Comparison of ENCODE assay signal across 23 mouse cellular contexts in the genomic region with DNA sequence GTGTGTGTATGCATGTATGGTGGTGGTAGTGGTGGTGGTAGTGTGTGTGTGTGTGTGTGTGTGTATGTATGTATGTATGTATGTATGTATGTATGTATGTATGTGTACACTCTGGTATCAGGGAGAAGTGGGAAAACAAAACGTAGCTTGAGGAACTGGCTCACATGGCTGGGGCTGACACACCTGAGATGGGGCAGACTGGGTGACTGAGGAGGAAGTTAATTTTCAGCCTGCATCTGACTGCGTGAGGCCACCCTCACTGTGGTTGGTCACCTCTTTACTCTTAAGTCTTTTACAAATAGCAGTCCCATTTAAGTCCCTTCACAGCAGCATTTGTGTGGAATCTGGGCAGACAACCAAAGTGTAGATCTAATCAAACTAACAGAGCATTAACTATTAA. TPM values are rescaled to one million over a fixed set of nuclear protein-coding genes. Genes with fewer than 3 reads are reported as not detected.
"Had no signal": no experiment of that assay in that cellular context is flagged by ENCODE, and none has a peak within 500 bp of the region (broad histone marks: within the 10 kb centered on the region; RNA-seq: fewer than 3 reads in every experiment).

No protein-coding gene starts in this region.

- H3K27ac ChIP-seq: left cerebral cortex, adult 2 months; liver, embryonic 13.5 days; midbrain, embryonic 12.5 days; midbrain, embryonic 15.5 days; neural tube, embryonic 13.5 days had no signal

- ATAC-seq: midbrain, embryonic 15.5 days had no signal

- DNase-seq: kidney, adult 18-20 months; kidney, adult 9 months; kidney, postnatal 25 days; layer of hippocampus, postnatal 36 days; liver, embryonic 13.5 days; lung, embryonic 14.5 days; lung, postnatal 36 days; retina, postnatal 1 day; right cerebral cortex, postnatal 25 days; thymus, adult 18-20 months; thymus, postnatal 36 days had no signal

- H3K9ac ChIP-seq: liver, embryonic 13.5 days; lung, embryonic 14.5 days; midbrain, embryonic 12.5 days; midbrain, embryonic 15.5 days; neural tube, embryonic 13.5 days had no signal

- H3K4me2 ChIP-seq: liver, embryonic 13.5 days; lung, embryonic 14.5 days; midbrain, embryonic 12.5 days; midbrain, embryonic 15.5 days; neural tube, embryonic 13.5 days had no signal

- H3K27me3 ChIP-seq: liver, embryonic 13.5 days; midbrain, embryonic 12.5 days; midbrain, embryonic 15.5 days; neural tube, embryonic 13.5 days had no signal

- H3K4me3 ChIP-seq: left cerebral cortex, adult 2 months; liver, embryonic 13.5 days; midbrain, embryonic 12.5 days; midbrain, embryonic 15.5 days; myocyte; neural tube, embryonic 13.5 days had no signal

- H3K9me3 ChIP-seq: liver, embryonic 13.5 days; midbrain, embryonic 12.5 days; midbrain, embryonic 15.5 days; neural tube, embryonic 13.5 days had no signal

- H3K4me1 ChIP-seq: liver, embryonic 13.5 days had no signal

- H3K36me3 ChIP-seq: liver, embryonic 13.5 days; midbrain, embryonic 12.5 days; midbrain, embryonic 15.5 days; neural tube, embryonic 13.5 days had no signal

RNA-seq across cellular contexts. Expression of gene Gm11985, which starts 9.1 kb away (rescaled TPM):
- polyA plus RNA-seq: large intestine, adult 2 months; limb, embryonic 11.5 days; liver, adult 2 months; liver, embryonic 13.5 days; liver, embryonic 16.5 days; lung, embryonic 14.5 days; midbrain, embryonic 12.5 days; midbrain, embryonic 15.5 days; myocyte; neural tube, embryonic 13.5 days; small intestine, adult 2 months; spleen, adult 2 months; urinary bladder, adult 2 months had no signal

RNA-seq across cellular contexts. Expression of gene Igfbp1, which starts 18.3 kb away (rescaled TPM):
- polyA plus RNA-seq: midbrain, embryonic 15.5 days; myocyte; spleen, adult 2 months; urinary bladder, adult 2 months had no signal
